Mouse (Mus musculus): ENCODE measurements around the gene Fas.

DNA sequence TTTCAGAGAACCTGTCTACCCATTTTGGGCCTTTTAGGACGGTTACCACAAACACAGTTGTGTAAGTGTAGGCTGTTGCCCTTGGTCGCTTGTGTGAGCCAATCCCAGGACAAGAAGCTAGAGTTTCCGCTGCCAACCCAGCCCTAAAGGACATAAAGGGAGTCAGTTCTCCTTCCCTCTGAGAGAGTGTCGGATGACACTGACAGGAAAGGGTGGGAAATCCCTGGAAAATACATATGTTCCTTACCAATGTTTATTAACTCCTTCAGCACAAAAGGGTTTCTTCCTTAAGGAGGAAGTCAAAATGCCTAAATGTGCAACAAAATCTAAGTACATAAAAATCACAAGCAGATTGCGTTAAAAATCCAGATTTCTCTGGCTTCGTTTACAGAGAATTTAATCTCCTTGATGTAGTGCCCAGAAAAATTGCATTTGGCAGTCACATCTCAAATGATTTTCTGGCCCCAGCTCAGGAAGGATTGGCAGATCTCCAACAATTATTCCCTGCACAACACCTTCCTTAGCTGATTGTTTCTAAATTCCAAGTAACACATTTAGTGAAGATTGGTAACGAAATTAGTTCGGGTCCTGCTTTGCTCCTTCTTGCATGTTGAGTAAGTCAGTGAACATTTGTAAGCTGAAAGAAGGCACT, 55.3 kb downstream of the Fas start:
- TF ChIP-seq POLR2A (IDR thresholded peaks at IDR 0.05; ENCODE audit: low read depth, low read length) (no peak), CTCF (conservative IDR thresholded peaks at IDR 0.05; ENCODE audit: insufficient read depth, insufficient read length, low read depth, low read length) (no peak)
